Mouse (Mus musculus) layer of hippocampus, adult 8-10 months (tissue): ENCODE data around the gene Olfr1367. TPM values are rescaled to one million over a fixed set of nuclear protein-coding genes. Genes with fewer than 3 reads are reported as not detected.
"Not testable (repeated sequence)": the region's sequence is repeated elsewhere in the genome, so short reads cannot be mapped to it uniquely, and the experiment has no call there.

Experiments
- DNase-seq, 2 experiments: peaks; one replicate each; pipeline ENCODE4 v3.0.0; 2022; ENCODE audit warnings: low spot score in 2 of 2
- microRNA-seq, 2 experiments: library from miRNA; unstranded; fragments of <30 nt; microRNA quantifications; one replicate each; pipeline ENCODE4 v1.2.0; 2022
- total RNA-seq, 4 experiments: library from RNA; stranded (reverse); gene quantifications; 2 replicates each; pipeline ENCODE4 v1.2.4; 2022

Olfr1367 gene
- total RNA-seq, 4 experiments from 2014 or later, result not detected

- not testable (repeated sequence) for DNase-seq
These were observed 49.3 kb downstream of the Olfr1367 start for GRCm38 (mm10) chr13:21396048-21396447.

- DNase-seq, result no peak
These were observed 50.8 kb downstream of the Olfr1367 start for GRCm38 (mm10) chr13:21397486-21397885.

Small RNA genes within 50 kb of the gene (microRNA-seq; reads per million reads assigned to microRNA genes)
- gene Mir6942, result 0 reads per million in 2 experiments

Other genes with a start within 250 kb of the Olfr1367 start
- gene Olfr1369-ps1, start 235.4 kb upstream of the Olfr1367 start, total RNA-seq, result under 1 TPM in 1 of 4 experiments, not detected in 3; 0.08 TPM
- gene Olfr263, start 217.3 kb upstream of the Olfr1367 start, total RNA-seq, result not detected
- not detected for gene Olfr1368, start 201.0 kb upstream of the Olfr1367 start, total RNA-seq
- gene Trim27, start 167.5 kb upstream of the Olfr1367 start, total RNA-seq, result 10 to 100 TPM; 37.2 to 44.2 (median 40.2) TPM
- not detected for gene Gpx5, start 54.2 kb upstream of the Olfr1367 start, total RNA-seq
- not detected for gene Gpx6, start 34.8 kb upstream of the Olfr1367 start, total RNA-seq
- 10 to 100 TPM in 1 of 4 experiments, 1 to 10 TPM in 3; 8.1 to 10.1 (median 8.5) TPM for gene Zscan12, start 15.9 kb downstream of the Olfr1367 start, total RNA-seq
- gene Zkscan3, start 55.8 kb downstream of the Olfr1367 start, total RNA-seq, result 10 to 100 TPM; 38.0 to 47.9 (median 44.9) TPM
- 1 to 10 TPM; 1.4 to 2.5 (median 1.8) TPM for gene Pgbd1, start 94.1 kb downstream of the Olfr1367 start, total RNA-seq
- 10 to 100 TPM; 50.7 to 68.4 (median 61.0) TPM for gene Zscan26, start 106.8 kb downstream of the Olfr1367 start, total RNA-seq
- gene Nkapl, start 121.6 kb downstream of the Olfr1367 start, total RNA-seq, result 1 to 10 TPM; 1.3 to 1.6 (median 1.4) TPM
- 1 to 10 TPM; 6.0 to 6.7 (median 6.3) TPM for gene Zkscan4, start 132.0 kb downstream of the Olfr1367 start, total RNA-seq
- not detected for gene Gm10065, start 132.5 kb downstream of the Olfr1367 start, total RNA-seq
- 10 to 100 TPM; 17.4 to 24.2 (median 20.9) TPM for gene AK157302, start 148.3 kb downstream of the Olfr1367 start, total RNA-seq
- gene Gm11273, start 154.5 kb downstream of the Olfr1367 start, total RNA-seq, result 10 to 100 TPM; 47.7 to 68.8 (median 61.4) TPM
- 10 to 100 TPM; 17.9 to 21.9 (median 19.8) TPM for gene Zkscan8, start 184.2 kb downstream of the Olfr1367 start, total RNA-seq
- gene Olfr1366, start 195.9 kb downstream of the Olfr1367 start, total RNA-seq, result not detected
- gene Olfr1535, start 213.0 kb downstream of the Olfr1367 start, total RNA-seq, result not detected
- not detected for gene Olfr1364, start 234.8 kb downstream of the Olfr1367 start, total RNA-seq